Mouse (Mus musculus): ENCODE measurements at regions not wholly inside any gene's neighbourhood (a gene's known extent, or its start where the extent isn't known, plus 50 kb on each side); places are given as distances from the start of the nearest gene placed in this dataset.

GRCm38 (mm10) chr15:74343591-74343990, 292.6 kb downstream of the Mroh4 start:
- no peak for TF ChIP-seq POLR2A (IDR thresholded peaks at IDR 0.05; ENCODE audit: borderline replicate concordance, extremely low read depth, low read depth, low read length)
- TF ChIP-seq CTCF (IDR thresholded peaks at IDR 0.05; ENCODE audit: insufficient read depth, low read length) = no peak
